Mouse (Mus musculus): ENCODE data around the gene Dlgap1.

The Dlgap1 gene

DNA sequence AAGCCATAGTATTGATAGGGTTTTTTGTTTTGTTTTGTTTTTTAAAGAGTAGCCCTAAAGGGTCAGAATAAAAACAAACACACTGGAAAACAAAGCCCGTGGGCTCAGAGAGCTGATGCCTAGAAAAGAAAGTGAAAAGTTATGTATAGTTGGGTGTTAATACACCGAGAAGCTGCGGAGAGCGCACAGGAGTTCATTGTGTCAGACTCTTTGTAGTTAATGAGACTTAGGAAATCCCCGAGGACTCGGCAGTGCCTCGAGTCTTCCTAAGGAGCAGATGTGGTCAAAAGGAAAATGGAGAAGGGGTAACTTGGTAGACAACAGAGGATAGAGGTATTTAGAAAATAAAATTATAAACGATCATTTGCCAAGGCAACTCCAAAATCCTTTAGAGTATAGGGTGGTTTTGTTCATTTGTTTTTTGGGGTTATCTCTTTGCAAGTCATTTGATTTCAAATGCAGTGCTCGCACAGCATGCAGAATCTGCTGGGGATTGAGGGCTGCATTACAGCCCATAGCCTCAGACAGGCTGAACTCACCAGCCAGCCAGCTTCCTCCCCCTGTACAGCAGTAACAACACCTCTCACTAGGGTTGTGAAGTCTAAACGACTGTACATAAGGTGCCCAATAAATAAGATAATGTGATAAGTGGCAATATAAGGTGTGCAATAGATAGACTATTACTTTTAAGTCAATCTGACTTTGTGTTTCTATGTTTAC is 866.4 kb downstream of the Dlgap1 start:
- TF ChIP-seq GATA4 (IDR thresholded peaks at IDR 0.05; ENCODE audit: insufficient replicate concordance, low read length) = no peak

DNA sequence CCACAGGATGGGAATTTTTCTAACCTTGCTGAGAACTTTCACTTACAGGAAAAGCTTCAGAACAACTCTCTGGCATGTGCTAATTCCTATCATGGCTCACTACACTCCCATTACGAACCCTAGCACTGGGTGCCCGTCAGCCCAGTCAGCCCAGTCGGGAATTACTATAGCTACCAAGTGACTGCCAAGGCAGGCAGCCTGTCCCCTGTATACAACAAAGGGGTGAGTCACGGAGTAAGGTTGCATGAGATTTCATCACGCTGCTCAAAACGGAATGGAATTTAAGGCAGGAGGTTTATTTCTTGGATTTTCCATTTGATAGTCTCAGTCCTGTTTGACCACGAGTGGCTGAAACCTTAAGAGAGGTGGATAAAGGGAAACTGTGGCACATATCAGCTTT is 867.9 kb downstream of the Dlgap1 start:
- no peak for TF ChIP-seq GATA4 (IDR thresholded peaks at IDR 0.05; ENCODE audit: insufficient replicate concordance, low read length)

DNA sequence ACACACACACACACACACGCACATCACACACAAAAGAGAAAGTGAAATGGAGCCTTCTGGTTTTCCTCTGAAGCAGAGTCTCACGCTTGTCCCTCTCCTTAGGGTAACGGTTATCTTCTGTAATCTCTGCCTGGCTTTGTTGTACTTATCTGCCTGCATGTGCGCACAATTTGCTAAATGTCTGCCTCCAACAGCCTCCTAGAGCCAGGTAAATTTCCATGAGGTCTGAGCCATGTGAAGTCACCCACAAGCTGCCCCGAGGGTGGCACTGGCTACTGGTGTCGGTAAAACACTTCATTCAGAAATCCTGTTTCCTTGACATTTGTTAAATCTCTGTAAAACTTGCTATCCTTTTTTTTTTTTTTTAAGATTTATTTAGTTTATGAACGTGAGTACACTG is 869.2 kb downstream of the Dlgap1 start:
- TF ChIP-seq GATA4 (IDR thresholded peaks at IDR 0.05; ENCODE audit: insufficient replicate concordance, low read length) = no peak

DNA sequence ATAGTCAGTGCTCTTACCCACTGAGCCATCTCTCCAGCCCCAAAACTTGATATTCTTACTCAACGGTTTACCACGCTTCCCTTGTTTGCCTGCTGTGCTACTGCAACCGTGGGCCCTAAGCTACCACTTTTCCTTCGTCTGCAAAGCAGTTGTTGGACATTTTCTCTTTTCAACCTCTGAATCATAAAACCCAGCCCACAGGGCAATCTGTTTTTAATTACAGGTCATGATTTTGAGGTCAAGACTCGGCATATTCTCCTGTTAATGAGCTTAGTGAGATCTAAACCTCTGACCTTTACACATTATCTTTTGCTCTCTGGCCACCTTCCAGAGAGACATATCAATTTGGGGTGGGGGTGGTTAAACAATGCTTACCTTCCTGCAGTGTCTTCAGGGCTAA is 869.7 kb downstream of the Dlgap1 start:
- TF ChIP-seq GATA4 (IDR thresholded peaks at IDR 0.05; ENCODE audit: insufficient replicate concordance, low read length) = no peak

DNA sequence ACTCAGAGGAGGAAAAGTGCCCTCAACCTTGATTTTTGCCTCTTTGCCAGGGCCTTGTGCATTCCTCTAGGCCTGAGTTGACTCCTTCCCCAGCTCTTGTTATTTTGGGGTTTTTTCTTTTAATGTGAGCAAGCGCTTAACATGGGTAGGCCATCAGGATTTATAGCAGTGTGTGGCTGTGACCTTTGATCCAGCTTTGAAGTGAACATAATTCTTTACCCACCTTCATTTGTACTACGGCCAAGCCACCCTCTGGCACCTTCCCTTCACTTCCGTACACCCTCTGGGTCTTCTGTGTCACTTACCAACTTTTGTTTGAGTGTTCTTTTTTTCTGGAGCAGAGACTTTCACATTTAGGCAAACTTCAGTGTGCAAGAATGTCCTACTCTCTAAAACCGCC is 874.4 kb downstream of the Dlgap1 start:
- TF ChIP-seq GATA4 (IDR thresholded peaks at IDR 0.05; ENCODE audit: insufficient replicate concordance, low read length) = no peak

DNA sequence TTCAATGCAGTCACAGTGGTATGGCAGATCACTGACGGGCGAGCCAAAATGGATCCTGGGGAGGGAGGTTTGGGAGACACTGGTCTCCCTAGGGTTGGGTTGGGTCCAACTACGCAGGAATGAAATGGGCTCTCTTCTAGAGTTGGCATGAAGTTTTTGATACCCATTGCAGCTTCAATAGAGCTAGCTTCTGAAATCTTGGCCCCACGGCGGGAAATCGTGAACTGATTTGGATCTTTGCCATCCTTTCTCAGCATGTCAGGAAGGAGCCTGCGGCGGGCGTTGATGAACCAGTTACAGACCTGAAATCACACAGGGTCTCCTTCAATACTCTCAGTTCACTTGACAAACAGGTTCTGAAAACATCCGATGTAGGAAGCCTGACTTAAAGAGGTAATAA is 876.1 kb downstream of the Dlgap1 start:
- no peak for TF ChIP-seq GATA4 (IDR thresholded peaks at IDR 0.05; ENCODE audit: insufficient replicate concordance, low read length)

DNA sequence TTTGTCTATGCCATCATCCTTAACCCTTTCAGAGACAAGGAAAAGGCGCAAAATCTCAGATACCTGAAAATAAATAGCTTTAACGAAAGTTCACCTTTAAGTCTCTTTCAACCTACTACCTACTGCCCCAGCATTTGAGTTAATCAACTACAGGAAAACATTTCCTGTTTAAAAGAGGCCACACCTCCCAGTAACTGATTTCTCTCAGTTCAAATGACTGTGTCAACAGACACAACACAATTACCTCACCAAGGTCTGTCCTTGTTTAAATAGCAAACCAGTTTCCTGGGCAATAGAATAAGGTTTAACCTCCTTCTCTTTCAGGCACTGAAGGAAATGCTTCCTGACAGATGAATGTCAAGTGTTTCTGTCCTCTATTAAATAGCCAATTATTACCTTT is 876.7 kb downstream of the Dlgap1 start:
- TF ChIP-seq GATA4 (IDR thresholded peaks at IDR 0.05; ENCODE audit: insufficient replicate concordance, low read length) = no peak

DNA sequence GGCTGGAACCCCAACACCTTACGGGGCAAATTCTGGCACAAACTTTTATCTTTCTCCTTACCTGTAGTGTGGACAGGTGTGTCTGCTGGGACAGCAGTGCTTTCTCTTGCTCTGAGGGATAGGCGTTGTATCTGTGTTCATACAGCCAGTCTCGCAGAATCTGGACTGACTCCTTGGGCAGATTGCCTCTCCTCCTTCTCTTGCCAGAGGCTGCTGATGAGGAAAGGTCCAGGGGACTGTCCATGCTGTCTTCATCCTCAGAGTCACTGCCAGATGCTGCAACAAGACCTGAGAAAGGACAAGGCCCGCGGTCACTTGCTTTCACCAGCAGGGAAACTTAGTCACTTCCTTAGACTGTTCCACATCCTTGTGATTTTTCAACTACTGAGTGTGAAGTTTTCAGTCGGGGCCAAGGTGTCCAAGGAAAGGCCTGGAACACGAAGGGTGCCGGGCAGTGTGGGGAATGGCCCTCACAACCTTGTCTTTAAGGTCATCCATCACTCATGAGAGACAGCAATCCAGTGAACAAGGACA is 877.3 kb downstream of the Dlgap1 start:
- no peak for TF ChIP-seq GATA4 (IDR thresholded peaks at IDR 0.05; ENCODE audit: insufficient replicate concordance, low read length)

DNA sequence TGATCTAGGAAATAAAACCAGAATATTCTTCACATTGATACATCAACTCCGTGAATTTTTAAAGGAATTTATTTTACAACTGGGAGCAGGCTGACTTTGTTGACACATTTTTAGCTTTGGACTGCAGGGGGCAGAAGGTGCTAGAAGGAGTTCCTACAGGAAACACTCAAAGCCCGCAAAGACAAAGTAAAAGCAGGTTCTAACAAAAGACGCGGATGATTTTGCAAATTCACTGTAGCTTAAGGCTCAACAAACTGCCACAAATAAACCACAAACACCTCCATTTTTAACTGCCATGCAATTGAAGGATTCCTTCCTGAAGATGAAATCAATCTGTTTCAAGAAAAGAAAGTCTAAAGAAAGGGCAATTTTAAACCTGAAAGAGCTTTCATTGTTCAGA is 878.2 kb downstream of the Dlgap1 start:
- no peak for TF ChIP-seq GATA4 (IDR thresholded peaks at IDR 0.05; ENCODE audit: insufficient replicate concordance, low read length)

DNA sequence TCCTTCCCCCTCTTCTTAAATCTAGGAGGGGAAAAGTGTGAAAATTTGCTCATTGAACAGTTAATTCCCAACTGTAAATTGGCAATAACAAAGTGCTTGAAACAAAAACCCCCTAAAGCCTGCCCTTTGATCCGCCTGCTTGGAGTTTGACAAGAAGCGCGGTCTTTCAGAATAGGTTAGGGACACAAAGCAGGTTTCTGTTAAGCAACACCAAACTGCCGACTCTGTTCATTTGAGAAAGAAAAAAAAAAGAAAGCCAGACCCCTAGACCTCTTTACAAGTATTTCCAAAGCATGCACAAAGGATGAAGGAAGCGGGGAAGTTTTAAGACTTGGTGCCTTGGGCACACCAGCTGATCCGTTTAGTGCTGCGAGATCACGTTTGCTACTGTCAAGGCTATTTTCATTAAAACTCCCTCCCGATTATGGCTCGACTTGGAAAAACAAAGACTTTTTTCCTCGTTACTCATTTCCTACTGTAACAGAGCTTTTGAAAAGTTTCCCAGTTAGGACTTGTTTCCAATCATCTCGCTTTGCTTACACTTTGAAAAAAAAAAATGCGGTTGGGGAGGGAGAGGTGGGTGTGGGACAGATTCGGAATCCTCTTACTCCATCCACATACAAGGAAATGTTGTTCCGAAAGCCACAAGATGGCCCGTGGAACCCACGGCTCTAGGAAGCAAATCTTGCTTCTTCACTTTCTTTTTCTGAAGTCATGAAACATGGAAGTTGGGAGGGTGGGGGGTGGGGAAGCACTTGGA is 879.1 kb downstream of the Dlgap1 start:
- TF ChIP-seq GATA4 (IDR thresholded peaks at IDR 0.05; ENCODE audit: insufficient replicate concordance, low read length) = no peak

DNA sequence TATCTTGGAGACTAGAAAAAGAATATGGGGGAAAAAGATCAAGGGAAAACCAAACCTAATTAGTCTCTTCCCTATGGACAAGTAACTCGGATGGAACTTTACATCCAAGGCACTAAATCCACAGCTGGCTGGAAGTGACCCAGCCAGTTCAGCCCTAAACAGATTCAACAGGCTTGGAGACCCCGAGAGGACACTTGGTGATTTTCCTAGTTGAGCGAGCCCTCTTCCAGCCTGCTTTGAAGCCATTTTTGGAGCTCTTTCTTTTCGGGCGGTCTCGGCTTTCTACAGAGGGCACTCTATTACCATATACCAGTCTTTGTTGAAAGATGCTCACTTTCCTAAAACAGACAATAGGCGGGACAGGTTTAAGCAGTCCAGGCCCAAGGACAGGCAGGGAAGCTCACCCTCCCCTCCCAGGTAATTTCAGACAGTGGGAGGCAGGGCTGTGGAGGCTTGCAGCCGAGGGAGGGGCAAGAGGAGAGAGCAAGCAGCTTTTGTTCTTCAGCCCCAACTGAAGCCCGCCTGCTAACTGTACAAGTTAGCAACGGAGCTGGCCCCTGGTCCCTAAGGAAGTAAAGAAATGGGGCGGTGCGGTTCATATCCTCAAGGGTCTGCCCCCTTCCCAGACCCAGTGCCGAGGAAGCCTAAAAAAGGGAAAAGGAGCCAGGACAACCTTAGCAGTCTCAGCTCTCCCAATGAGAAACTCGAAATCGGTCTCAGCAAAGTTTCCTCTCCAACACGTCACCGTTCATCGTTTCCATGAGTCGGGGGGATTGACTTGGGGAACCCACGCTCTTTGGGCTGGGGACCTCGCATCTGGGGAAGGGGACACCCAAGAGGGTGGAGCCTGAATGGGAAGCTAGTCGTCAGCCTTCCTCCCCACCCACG is 879.9 kb downstream of the Dlgap1 start:
- no peak for TF ChIP-seq GATA4 (IDR thresholded peaks at IDR 0.05; ENCODE audit: insufficient replicate concordance, low read length)

DNA sequence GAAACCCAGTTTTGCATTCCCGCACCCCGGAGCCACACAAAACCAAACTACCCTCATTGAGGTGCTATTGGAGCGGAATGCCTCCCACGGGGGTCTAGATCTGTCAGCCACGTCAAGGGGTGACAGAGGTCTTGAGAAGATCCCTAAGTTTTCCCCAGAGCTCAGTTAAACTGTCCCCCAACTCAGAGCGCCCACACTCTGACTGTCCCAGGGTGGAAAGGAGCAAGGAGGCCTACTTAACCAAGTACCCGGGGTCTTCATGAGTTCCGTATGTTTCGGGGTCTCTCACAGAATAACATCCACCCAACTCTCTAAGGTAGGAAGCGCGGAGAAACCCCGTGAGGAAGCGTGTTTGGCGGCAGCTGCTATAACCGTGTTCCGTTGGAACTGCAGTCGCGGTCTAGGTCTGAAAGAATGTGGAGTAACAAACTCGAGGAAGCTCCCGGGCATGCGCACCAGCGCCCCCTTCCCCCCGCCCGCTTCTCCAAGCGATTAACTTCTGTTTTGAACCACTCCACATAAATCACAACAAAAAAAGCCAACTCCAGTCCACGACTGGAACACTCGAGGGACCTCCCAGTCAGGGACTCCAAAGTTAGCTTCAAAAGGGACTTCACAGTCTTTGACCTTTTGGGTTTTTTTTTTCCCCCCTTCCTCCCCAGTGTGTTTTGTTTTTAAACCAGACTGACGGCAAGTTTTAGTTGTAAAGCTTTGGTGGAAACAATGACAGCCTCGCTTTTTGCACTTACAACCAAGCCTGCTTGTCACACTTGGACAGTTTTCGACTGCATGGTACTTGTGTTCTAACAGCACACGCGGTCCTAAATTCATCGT is 880.7 kb downstream of the Dlgap1 start:
- TF ChIP-seq GATA4 (IDR thresholded peaks at IDR 0.05; ENCODE audit: insufficient replicate concordance, low read length) = no peak

DNA sequence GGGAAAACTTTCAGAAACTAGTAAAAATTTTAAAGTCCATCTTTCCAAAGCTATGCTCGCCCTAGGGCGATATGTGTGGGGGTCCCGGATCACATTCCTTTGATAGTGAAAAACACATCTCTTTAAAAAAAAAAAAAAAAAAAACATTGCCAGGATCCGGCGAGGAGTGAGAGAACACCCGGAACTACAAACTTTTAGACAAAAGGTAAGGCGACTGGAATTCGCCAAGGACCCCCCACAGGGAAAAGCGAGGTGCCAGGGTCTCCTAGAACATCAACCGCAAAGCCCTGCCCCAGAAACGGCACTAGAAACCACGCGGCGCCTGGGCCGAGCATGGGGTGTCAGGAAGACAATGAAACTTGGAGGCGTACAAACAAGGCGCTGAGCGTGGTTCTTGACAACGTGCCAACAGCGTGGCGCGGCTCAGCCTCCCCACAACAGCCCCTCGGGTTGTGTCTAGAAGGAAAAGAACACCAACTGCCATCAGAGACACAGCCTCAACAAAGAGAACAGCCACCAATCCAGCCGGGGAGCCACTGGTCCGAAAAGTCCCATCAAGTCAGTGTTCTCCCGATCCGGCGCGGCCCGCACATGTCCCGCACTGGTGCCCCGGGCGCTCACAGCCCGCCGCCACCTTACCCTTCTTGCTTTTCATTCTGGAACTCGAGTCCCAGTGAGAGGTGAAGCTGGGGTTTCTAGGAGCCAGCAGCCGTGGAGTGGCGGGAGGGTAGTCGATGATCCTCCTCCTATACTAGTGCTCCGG is 881.5 kb downstream of the Dlgap1 start:
- TF ChIP-seq GATA4 (IDR thresholded peaks at IDR 0.05; ENCODE audit: insufficient replicate concordance, low read length) = no peak
